Mouse (Mus musculus) midbrain, embryonic 15.5 days (tissue): ENCODE measurements around the gene Olfr1122. TPM values are rescaled to one million over a fixed set of nuclear protein-coding genes. Genes with fewer than 3 reads are reported as not detected.
"Not testable (repeated sequence)": the region's sequence is repeated elsewhere in the genome, so short reads cannot be mapped to it uniquely, and the experiment has no call there.

Source experiments
- ATAC-seq: fragments of 200-750 bp; cut with Nextera tagmentation; replicated peaks from 2 replicates; pipeline ENCODE4 v1.8.0; 2017; ENCODE audit warnings: moderate TSS enrichment
- H3K27ac ChIP-seq: fragments of 300-500 bp; sonication (generic); 2 replicates; pipeline ENCODE4 v1.5.1; 2015; ENCODE audit warnings: mild to moderate bottlenecking, inconsistent platforms
- H3K27me3 ChIP-seq: fragments of 300-500 bp; sonication (generic); replicated peaks from 2 replicates; pipeline ENCODE4 v1.6.1; 2015; ENCODE audit warnings: inconsistent platforms
- H3K36me3 ChIP-seq: fragments of 300-500 bp; sonication (generic); replicated peaks from 2 replicates; pipeline ENCODE4 v1.6.1; 2015; ENCODE audit warnings: inconsistent platforms
- H3K4me1 ChIP-seq: fragments of 300-500 bp; sonication (generic); 2 replicates; pipeline ENCODE4 v1.6.1; 2015; ENCODE audit warnings: inconsistent platforms
- H3K4me2 ChIP-seq: fragments of 300-500 bp; sonication (generic); 2 replicates; pipeline ENCODE4 v1.6.1; 2015; ENCODE audit warnings: inconsistent platforms, mild to moderate bottlenecking, moderate library complexity
- H3K4me3 ChIP-seq: fragments of 300-500 bp; sonication (generic); 2 replicates; pipeline ENCODE4 v1.5.1; 2015; ENCODE audit warnings: mild to moderate bottlenecking, inconsistent platforms
- H3K9ac ChIP-seq: fragments of 300-500 bp; sonication (generic); 2 replicates; pipeline ENCODE4 v1.6.1; 2015; ENCODE audit warnings: mild to moderate bottlenecking, inconsistent platforms
- H3K9me3 ChIP-seq: fragments of 300-500 bp; sonication (generic); 2 replicates; pipeline ENCODE4 v1.6.1; 2016; ENCODE audit warnings: inconsistent platforms
- WGBS: fragments of 180-500 bp; shearing (Covaris S2); methylation state at CpG from one replicate; pipeline ENCODE4 v1.1.7; 2015; ENCODE audit warnings: mixed read lengths; 5-methylcytosine and 5-hydroxymethylcytosine counted together
- polyA plus RNA-seq: library from polyadenylated mRNA; unstranded; fragments of >200 nt; fragmentation: Nextera tagmentation; extraction: Ambion mirVana; gene quantifications from 2 replicates; pipeline ENCODE4 v1.2.1, GENCODE M21; 2015

The Olfr1122 gene
- polyA plus RNA-seq, result not detected in 2 replicates

DNA sequence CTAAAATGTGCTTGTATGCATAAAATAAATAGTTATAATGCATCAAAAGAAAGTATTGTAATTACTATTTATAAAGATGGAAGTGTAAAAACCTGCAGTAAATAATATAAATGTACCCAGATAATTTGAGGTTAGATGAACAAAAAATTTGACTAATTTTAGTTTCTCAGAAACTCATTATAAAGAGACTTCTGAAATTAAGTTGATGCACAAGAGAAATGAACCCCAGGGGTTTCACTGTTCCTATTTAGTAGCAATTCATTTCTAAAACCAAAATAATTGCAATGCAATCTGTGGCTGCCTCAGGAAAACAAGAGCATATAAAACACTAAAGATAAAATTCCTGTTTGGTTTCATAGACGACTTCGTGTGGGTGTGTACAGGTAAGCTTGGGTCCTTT lies at the start of gene Olfr1122:
Olfr1122 (plus strand) TSS at position 301 of the 400 bp plus-strand sequence.
- H3K36me3 ChIP-seq, result no peaks in the 10 kb centered on the region
- H3K4me1 ChIP-seq, result no peaks in the 10 kb centered on the region
- H3K27ac ChIP-seq, result no peak within 1 kb of the TSS
- no peak within 1 kb of the TSS for H3K4me3 ChIP-seq
- H3K9me3 ChIP-seq, result no peaks in the 10 kb centered on the region
- H3K4me2 ChIP-seq, result no peak within 1 kb of the TSS
- H3K27me3 ChIP-seq, result no peaks in the 10 kb centered on the region
- no peak within 1 kb of the TSS for H3K9ac ChIP-seq
- ATAC-seq, result no peak
- 89% methylated on average over 2 of the region's 2 CpGs for WGBS

DNA sequence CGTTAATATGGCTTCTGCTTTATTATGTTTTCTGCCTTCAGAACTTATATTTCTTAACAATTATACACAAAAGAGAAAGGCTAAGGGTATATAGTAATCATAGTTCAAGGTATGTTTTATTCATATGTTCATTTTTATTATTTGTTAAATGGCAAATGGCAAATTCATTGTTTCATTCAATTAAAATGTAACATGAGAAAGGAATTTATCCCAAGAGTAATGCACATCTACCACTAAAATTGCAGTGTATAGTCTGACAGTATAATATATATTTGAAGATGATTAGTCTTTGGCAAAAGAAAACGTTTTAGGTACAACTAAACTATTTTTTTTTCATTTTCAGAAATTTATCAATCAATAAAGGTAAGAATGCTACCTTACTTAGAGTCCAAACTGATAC lies 31.1 kb upstream of the Olfr1122 start, which contains the start of gene Olfr1120:
Olfr1120 (plus strand) TSS at position 301 of the 400 bp plus-strand sequence.
- no peaks in the 10 kb centered on the region for H3K36me3 ChIP-seq
- no peak within 1 kb of the TSS for H3K27ac ChIP-seq
- no peak within 1 kb of the TSS for H3K4me3 ChIP-seq
- ATAC-seq, result no peak
- no peak within 1 kb of the TSS for H3K4me2 ChIP-seq
- no peaks in the 10 kb centered on the region for H3K9me3 ChIP-seq
- H3K4me1 ChIP-seq, result no peaks in the 10 kb centered on the region
- H3K9ac ChIP-seq, result no peak within 1 kb of the TSS
- WGBS, result 54% methylated on average over 2 of the region's 2 CpGs
- no peaks in the 10 kb centered on the region for H3K27me3 ChIP-seq

DNA sequence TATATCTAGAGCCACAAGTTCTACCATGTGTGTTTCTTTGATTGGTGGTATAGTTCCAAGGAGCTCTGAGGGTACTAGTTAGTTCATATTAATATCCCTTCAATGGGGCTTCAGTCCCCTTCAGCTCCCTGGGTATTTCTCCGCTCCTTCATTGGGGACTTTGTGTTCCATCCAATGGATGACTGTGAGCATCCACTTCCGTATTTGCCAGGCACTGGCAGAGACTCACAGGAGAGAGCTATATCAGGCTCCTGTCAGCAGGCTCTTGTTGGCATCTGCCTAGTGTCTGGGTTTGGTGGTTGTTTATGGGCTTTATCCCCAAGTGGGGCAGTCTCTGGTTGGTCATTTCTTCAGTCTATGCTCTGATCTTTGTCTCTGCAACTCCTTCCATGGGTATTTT lies 25.5 kb upstream of the Olfr1122 start:
- not testable (repeated sequence) for H3K36me3 ChIP-seq, H3K27me3 ChIP-seq, ATAC-seq, H3K9ac ChIP-seq, H3K4me3 ChIP-seq, H3K9me3 ChIP-seq, H3K27ac ChIP-seq, H3K4me1 ChIP-seq, H3K4me2 ChIP-seq
- 100% methylated on average over 2 of the region's 2 CpGs for WGBS

DNA sequence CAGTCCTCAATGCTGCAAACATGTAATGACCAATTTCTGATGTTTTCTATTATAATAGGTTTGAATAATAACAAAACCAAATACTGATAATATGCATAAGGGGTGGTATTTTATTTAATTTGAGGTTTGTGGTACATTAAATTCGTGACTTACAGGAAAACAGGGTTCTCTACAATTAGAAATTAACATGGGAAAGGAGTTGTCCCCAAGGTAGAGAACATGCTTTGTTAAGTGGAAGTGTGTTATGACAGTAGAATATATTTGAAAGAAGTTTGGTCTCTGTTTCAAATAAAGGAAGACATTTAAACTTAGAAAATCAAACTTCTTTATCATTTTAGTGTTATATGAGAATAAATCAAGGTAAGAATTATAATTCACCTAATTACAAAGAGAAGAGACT lies 16.1 kb upstream of the Olfr1122 start, which contains the start of gene Olfr1121:
Olfr1121 (plus strand) TSS at position 301 of the 400 bp plus-strand sequence.
- no peaks in the 10 kb centered on the region for H3K36me3 ChIP-seq
- WGBS, result 35% methylated on average over 1 of the region's 1 CpGs

DNA sequence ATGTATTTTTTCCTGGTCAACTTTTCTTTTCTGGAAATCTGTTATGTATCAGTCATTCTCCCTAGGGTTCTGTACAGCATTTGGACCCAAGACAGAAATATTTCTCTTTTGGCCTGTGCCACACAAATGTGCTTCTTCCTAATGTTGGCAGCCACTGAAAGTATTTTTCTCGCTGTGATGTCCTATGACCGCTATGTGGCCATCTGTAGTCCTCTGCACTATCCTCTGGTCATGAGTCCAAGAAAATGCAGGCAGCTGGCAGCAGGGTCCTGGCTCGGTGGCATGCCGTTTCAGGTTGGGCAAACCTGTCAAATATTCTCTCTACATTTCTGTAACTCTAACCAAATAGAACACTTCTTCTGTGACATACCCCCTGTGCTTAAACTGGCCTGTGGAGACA lies 13.9 kb upstream of the Olfr1122 start:
- WGBS, result 87% methylated on average over 4 of the region's 4 CpGs

More for the DNA sequence above, 16.1 kb upstream of the Olfr1122 start, which contains the start of gene Olfr1121:
- no peaks in the 10 kb centered on the region for H3K27me3 ChIP-seq
- H3K4me1 ChIP-seq, result no peaks in the 10 kb centered on the region
- H3K27ac ChIP-seq, result no peak within 1 kb of the TSS
- no peak for ATAC-seq
- H3K4me2 ChIP-seq, result no peak within 1 kb of the TSS
- H3K4me3 ChIP-seq, result no peak within 1 kb of the TSS
- no peak within 1 kb of the TSS for H3K9ac ChIP-seq
- no peaks in the 10 kb centered on the region for H3K9me3 ChIP-seq

DNA sequence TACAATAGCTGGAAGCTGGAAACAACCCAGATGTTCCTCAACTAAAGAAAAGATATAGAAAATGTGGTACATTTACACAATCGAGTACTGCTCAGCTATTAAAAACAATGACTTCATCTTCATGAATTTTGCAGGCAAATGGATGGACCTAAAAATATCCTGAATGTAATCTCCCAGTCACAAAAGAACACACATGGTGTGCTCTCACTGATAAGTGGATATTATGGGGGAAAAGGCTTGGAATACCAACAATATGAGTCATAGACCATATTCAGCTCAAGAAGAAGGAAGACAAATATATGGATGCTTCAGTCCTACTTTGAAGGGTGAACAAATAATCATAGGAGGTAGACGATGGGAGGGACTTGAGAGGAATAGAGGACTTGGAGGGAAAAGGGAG lies 1.7 kb upstream of the Olfr1122 start:
- Histone ChIP-seq H3K27ac (no peak overlapping the region), H3K4me1 (no peaks in the 10 kb centered on the region), H3K4me3 (no peak overlapping the region), H3K27me3 (no peaks in the 10 kb centered on the region), H3K36me3 (no peaks in the 10 kb centered on the region), H3K9me3 (no peaks in the 10 kb centered on the region), H3K9ac (no peak overlapping the region), H3K4me2 (no peak overlapping the region)
- no peak for ATAC-seq
- 91% methylated on average over 2 of the region's 2 CpGs for WGBS

More for the DNA sequence above, 13.9 kb upstream of the Olfr1122 start:
- Histone ChIP-seq H3K9me3 (no peaks in the 10 kb centered on the region), H3K27ac (no peak overlapping the region), H3K4me1 (no peaks in the 10 kb centered on the region), H3K4me2 (no peak overlapping the region), H3K9ac (no peak overlapping the region), H3K27me3 (no peaks in the 10 kb centered on the region), H3K36me3 (no peaks in the 10 kb centered on the region), H3K4me3 (no peak overlapping the region)
- ATAC-seq, result no peak

DNA sequence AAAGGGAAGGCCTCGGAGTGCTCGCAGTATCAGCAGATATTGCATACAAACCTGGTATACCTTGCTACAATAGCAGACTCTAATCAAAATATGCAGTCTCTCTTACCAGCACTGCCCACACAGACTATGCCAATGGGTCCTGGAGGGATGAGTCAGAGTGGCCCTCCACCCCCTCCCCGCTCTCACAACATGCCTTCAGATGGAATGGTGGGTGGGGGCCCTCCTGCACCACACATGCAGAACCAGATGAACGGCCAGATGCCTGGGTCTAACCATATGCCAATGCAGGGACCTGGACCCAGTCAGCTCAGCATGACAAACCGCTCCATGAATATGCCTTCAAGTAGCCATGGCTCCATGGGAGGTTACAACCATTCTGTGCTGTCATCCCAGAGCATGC lies 8.0 kb downstream of the Olfr1122 start:
- not testable (repeated sequence) for H3K4me1 ChIP-seq, H3K36me3 ChIP-seq, H3K27me3 ChIP-seq, H3K4me3 ChIP-seq, H3K9me3 ChIP-seq, H3K27ac ChIP-seq, H3K9ac ChIP-seq, H3K4me2 ChIP-seq
- peak; percentile 63; the same call in 1 of the 2 replicates for ATAC-seq
- WGBS, result 96% methylated on average over 5 of the region's 5 CpGs

DNA sequence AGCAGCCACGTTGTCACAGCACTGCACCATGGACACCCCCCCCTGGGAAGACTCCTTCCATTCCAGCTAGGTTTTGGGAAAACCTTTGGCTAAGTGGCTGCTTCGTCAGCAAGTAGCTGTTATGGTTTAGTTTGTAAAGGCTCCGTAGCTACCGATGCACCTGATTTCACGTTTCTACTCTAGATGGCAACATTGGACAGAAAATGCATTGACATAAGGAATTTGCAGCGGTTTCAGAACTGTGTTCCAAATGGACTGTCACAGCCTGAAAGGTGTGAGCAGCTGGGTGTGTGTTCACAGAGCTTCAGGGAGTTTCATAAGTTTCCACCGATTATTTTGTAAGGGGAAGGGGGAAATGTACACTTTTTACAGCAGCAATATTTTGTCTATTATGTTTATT lies 9.0 kb downstream of the Olfr1122 start:
- not testable (repeated sequence) for H3K4me2 ChIP-seq, H3K4me3 ChIP-seq, H3K4me1 ChIP-seq, H3K9me3 ChIP-seq, H3K27ac ChIP-seq, H3K36me3 ChIP-seq, H3K27me3 ChIP-seq, H3K9ac ChIP-seq, ATAC-seq
- 91% methylated on average over 7 of the region's 7 CpGs for WGBS

DNA sequence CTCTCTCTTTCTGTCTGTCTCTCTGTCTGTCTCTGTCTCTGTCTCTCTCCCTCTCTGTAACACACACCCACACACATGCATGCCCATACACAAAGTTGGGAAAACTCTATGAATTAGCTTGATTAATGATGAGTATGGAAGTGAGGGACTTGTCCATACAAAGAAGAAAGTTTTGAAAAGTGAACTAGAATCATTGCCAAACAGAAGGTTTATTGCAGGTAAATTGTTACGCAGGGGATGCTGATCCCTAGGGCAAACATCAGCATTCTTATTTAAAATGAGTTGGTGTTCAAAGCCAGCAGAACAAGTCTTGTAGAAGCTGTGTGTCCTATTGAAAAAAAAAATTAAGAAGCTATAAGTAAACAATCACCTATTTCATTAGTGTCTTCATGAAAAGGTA lies 30.7 kb downstream of the Olfr1122 start, which contains the start of gene Olfr1123:
Olfr1123 (plus strand) TSS at position 301 of the 400 bp plus-strand sequence.
- H3K27me3 ChIP-seq, result no peaks in the 10 kb centered on the region
- no peaks in the 10 kb centered on the region for H3K4me1 ChIP-seq
- 94% methylated on average over 1 of the region's 1 CpGs for WGBS
- no peak for ATAC-seq
- H3K9me3 ChIP-seq, result no peaks in the 10 kb centered on the region
- no peak within 1 kb of the TSS for H3K4me3 ChIP-seq
- no peaks in the 10 kb centered on the region for H3K36me3 ChIP-seq
- no peak within 1 kb of the TSS for H3K27ac ChIP-seq
- no peak within 1 kb of the TSS for H3K4me2 ChIP-seq
- H3K9ac ChIP-seq, result no peak within 1 kb of the TSS

DNA sequence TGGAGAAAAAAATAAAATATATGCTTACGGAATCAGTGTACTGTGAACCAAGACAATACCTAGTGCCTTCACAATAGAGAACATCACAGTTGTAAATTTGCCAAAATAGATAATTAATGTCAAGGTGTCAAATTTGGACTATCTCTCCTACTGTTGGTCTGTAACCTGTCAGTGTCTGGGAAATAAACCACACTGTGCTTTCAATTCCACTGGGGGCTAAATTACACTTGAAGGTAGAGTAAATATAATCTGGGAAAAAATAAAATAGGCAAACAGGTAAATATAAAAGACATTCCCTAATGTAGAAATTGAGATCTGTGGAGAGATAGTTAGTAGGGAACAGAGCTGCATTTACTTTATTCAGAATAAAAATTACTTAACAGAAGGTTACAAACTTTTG lies 44.3 kb downstream of the Olfr1122 start, which contains the start of gene Olfr1124:
Olfr1124 (plus strand) TSS at position 301 of the 400 bp plus-strand sequence.
- no peaks in the 10 kb centered on the region for H3K27me3 ChIP-seq
- no peaks in the 10 kb centered on the region for H3K4me1 ChIP-seq
- H3K4me3 ChIP-seq, result no peak within 1 kb of the TSS
- no peak within 1 kb of the TSS for H3K9ac ChIP-seq
- no peak within 1 kb of the TSS for H3K4me2 ChIP-seq
- no peak within 1 kb of the TSS for H3K27ac ChIP-seq
- 89% methylated on average over 1 of the region's 1 CpGs for WGBS
- no peaks in the 10 kb centered on the region for H3K9me3 ChIP-seq
- no peak for ATAC-seq
- H3K36me3 ChIP-seq, result no peaks in the 10 kb centered on the region

DNA sequence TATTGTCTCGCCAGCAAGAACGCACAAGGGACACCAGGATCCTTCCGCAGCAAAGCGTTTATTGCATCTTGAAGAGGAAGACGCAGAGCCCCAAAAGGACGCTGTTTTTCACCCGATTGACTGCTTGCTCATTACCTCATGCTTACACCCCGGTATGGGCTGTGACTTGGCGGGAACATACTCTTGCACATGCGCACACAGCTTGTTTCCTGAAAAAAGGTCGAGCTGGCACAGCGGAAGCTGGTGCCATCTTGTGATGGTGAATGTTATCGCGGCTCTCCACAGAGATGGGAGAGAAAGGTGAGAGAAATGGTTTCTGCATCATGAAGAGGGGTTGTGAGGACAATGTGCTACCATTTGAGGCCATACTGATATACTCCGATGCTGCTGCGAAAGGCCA lies 52.1 kb downstream of the Olfr1122 start:
- no peaks in the 10 kb centered on the region for H3K9me3 ChIP-seq
- H3K4me2 ChIP-seq, result no peak overlapping the region
- H3K4me1 ChIP-seq, result no peaks in the 10 kb centered on the region
- no peak overlapping the region for H3K27ac ChIP-seq
- 91% methylated on average over 16 of the region's 16 CpGs for WGBS
- H3K9ac ChIP-seq, result no peak overlapping the region
- ATAC-seq, result no peak
- no peak overlapping the region for H3K4me3 ChIP-seq
- no peaks in the 10 kb centered on the region for H3K27me3 ChIP-seq
- H3K36me3 ChIP-seq, result no peaks in the 10 kb centered on the region
